Mouse (Mus musculus) liver, embryonic 14.5 days (tissue): Measurements from ENCODE around the gene Saa2.

Experiments used
- CTCF ChIP-seq: IDR thresholded peaks from 2 replicates; pipeline ENCODE4 v1.5.1; 2016; ENCODE audit warnings: antibody characterized with exemption, low read depth, control low read depth
- EP300 ChIP-seq: IDR thresholded peaks from 2 replicates; pipeline ENCODE4 v1.6.1; 2016; ENCODE audit warnings: antibody characterized with exemption, low read depth

DNA sequence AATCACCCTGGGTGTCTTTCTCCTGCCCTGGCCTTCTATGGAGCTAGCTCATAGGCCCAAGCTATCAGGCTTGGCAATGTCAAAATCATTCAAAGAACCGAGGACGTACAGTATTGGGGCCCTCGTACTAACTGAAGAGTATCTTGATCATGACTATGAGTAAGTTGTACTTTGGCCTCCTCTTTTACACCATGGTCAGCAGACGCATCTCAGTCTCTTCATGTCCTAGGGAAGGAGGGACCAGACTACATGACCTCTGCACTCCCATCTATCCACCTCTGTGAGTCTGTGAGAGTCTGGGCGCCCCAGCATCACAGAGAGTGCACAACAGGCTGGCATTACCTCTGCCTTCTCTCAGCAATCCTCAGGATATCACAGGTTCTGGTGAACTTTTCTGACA lies 11.0 kb downstream of the Saa2 start:
- TF ChIP-seq CTCF = no peak
- TF ChIP-seq EP300 = no peak
